Mouse (Mus musculus): ENCODE results near the gene Btnl2. TPM values are rescaled to one million over a fixed set of nuclear protein-coding genes. Genes with fewer than 3 reads are reported as not detected.

Gene Btnl2
- polyA plus RNA-seq, 1 experiment from 2014 or later: 0.05 TPM

GRCm38 (mm10) chr17:34316697-34317096 lies 37.9 kb upstream of the Btnl2 start:
- 74% methylated on average over 2 of the region's 2 CpGs for WGBS
- no peak overlapping the region for H3K27ac ChIP-seq
- ATAC-seq (ENCODE audit: low FRiP score, low read depth): no peak
- H3K4me1 ChIP-seq: no peaks in the 10 kb centered on the region
- H3K27me3 ChIP-seq: no peaks in the 10 kb centered on the region; the same call in 1 of the 2 replicates
- H3K9me3 ChIP-seq: no peaks in the 10 kb centered on the region
- H3K4me2 ChIP-seq (replicated peaks): no peak overlapping the region
- H3K36me3 ChIP-seq: no peaks in the 10 kb centered on the region
- H3K4me3 ChIP-seq: no peak overlapping the region
- H3K9ac ChIP-seq: no peak overlapping the region

- Histone ChIP-seq H3K4me1 (no peaks in the 10 kb centered on the region), H3K9ac (no peak overlapping the region), H3K27ac (no peak overlapping the region), H3K36me3 (no peaks in the 10 kb centered on the region), H3K9me3 (no peaks in the 10 kb centered on the region), H3K27me3 (no peaks in the 10 kb centered on the region; the same call in 1 of the 2 replicates), H3K4me2 (replicated peaks) (no peak overlapping the region), H3K4me3 (no peak overlapping the region)
- ATAC-seq (ENCODE audit: low FRiP score, low read depth): no peak
- WGBS: 54% methylated on average over 2 of the region's 2 CpGs
These were observed 37.3 kb upstream of the Btnl2 start for GRCm38 (mm10) chr17:34317275-34317674.

- no peak within 1 kb of the TSS for H3K27ac ChIP-seq
- no peaks in the 10 kb centered on the region for H3K27me3 ChIP-seq
- ATAC-seq (ENCODE audit: low FRiP score, low read depth): no peak
- no peak within 1 kb of the TSS for H3K9ac ChIP-seq
- H3K4me1 ChIP-seq: no peaks in the 10 kb centered on the region
- no peaks in the 10 kb centered on the region for H3K9me3 ChIP-seq
- H3K4me2 ChIP-seq (replicated peaks): no peak within 1 kb of the TSS
- WGBS: 47% methylated on average over 4 of the region's 4 CpGs
- no peak within 1 kb of the TSS for H3K4me3 ChIP-seq
- H3K36me3 ChIP-seq: no peaks in the 10 kb centered on the region
These were observed 29.2 kb upstream of the Btnl2 start, which contains the start of gene H2-Eb2 for GRCm38 (mm10) chr17:34325436-34325835. Gene H2-Eb2 (plus strand): TSS chr17:34325665.

GRCm38 (mm10) chr17:34326373-34326772 lies 28.2 kb upstream of the Btnl2 start:
- Histone ChIP-seq H3K27me3 (no peaks in the 10 kb centered on the region), H3K27ac (no peak overlapping the region), H3K4me3 (no peak overlapping the region), H3K9ac (no peak overlapping the region), H3K9me3 (no peaks in the 10 kb centered on the region), H3K36me3 (no peaks in the 10 kb centered on the region), H3K4me1 (no peaks in the 10 kb centered on the region), H3K4me2 (replicated peaks) (no peak overlapping the region)
- 78% methylated on average over 3 of the region's 3 CpGs for WGBS
- no peak for ATAC-seq (ENCODE audit: low FRiP score, low read depth)

- H3K9ac ChIP-seq: no peak overlapping the region
- no peak overlapping the region for H3K4me2 ChIP-seq (replicated peaks)
- ATAC-seq (ENCODE audit: low FRiP score, low read depth): no peak
- H3K27ac ChIP-seq: no peak overlapping the region
- no peaks in the 10 kb centered on the region for H3K4me1 ChIP-seq
- 71% methylated on average over 2 of the region's 2 CpGs for WGBS
- H3K27me3 ChIP-seq: no peaks in the 10 kb centered on the region
- no peak overlapping the region for H3K4me3 ChIP-seq
- no peaks in the 10 kb centered on the region for H3K36me3 ChIP-seq
- H3K9me3 ChIP-seq: no peaks in the 10 kb centered on the region
These were observed 24.8 kb upstream of the Btnl2 start for GRCm38 (mm10) chr17:34329807-34330206.

GRCm38 (mm10) chr17:34331200-34331599 lies 23.4 kb upstream of the Btnl2 start:
- no peak for ATAC-seq (ENCODE audit: low FRiP score, low read depth)
- Histone ChIP-seq H3K27me3 (0 out of 2 replicates have a peak, but pooled peaks cover 3% of the 10 kb centered on the region), H3K4me3 (no peak overlapping the region), H3K4me2 (replicated peaks) (no peak overlapping the region), H3K9ac (no peak overlapping the region), H3K4me1 (no peaks in the 10 kb centered on the region), H3K27ac (no peak overlapping the region), H3K36me3 (no peaks in the 10 kb centered on the region), H3K9me3 (no peaks in the 10 kb centered on the region)
- 91% methylated on average over 1 of the region's 1 CpGs for WGBS

- H3K4me3 ChIP-seq: no peak overlapping the region
- H3K9ac ChIP-seq: no peak overlapping the region
- ATAC-seq (ENCODE audit: low FRiP score, low read depth): no peak
- H3K4me1 ChIP-seq: no peaks in the 10 kb centered on the region
- H3K36me3 ChIP-seq: no peaks in the 10 kb centered on the region
- WGBS: 68% methylated on average over 3 of the region's 3 CpGs
- H3K27me3 ChIP-seq: peaks cover 16% of the 10 kb centered on the region
- H3K4me2 ChIP-seq (replicated peaks): no peak overlapping the region
- H3K27ac ChIP-seq: no peak overlapping the region
- no peaks in the 10 kb centered on the region for H3K9me3 ChIP-seq
These were observed 13.8 kb upstream of the Btnl2 start for GRCm38 (mm10) chr17:34340619-34341402.

GRCm38 (mm10) chr17:34344882-34345281 lies 9.7 kb upstream of the Btnl2 start:
- Histone ChIP-seq H3K9me3 (no peaks in the 10 kb centered on the region), H3K9ac (no peak overlapping the region), H3K4me3 (no peak overlapping the region), H3K36me3 (no peaks in the 10 kb centered on the region), H3K4me1 (no peaks in the 10 kb centered on the region), H3K4me2 (replicated peaks) (no peak overlapping the region), H3K27me3 (peaks cover 8% of the 10 kb centered on the region; the same call in 1 of the 2 replicates), H3K27ac (no peak overlapping the region)
- ATAC-seq (ENCODE audit: low FRiP score, low read depth): no peak
- WGBS: 89% methylated on average over 4 of the region's 4 CpGs

GRCm38 (mm10) chr17:34345486-34345885 lies 9.1 kb upstream of the Btnl2 start:
- WGBS: 88% methylated on average over 7 of the region's 7 CpGs
- Histone ChIP-seq H3K36me3 (no peaks in the 10 kb centered on the region), H3K27me3 (peaks cover 11% of the 10 kb centered on the region; the same call in 1 of the 2 replicates), H3K4me1 (no peaks in the 10 kb centered on the region), H3K9ac (no peak overlapping the region), H3K4me3 (no peak overlapping the region), H3K4me2 (replicated peaks) (no peak overlapping the region), H3K9me3 (no peaks in the 10 kb centered on the region), H3K27ac (no peak overlapping the region)
- ATAC-seq (ENCODE audit: low FRiP score, low read depth): no peak

- Histone ChIP-seq H3K9me3 (no peaks in the 10 kb centered on the region), H3K27me3 (peaks cover 8% of the 10 kb centered on the region; the same call in 1 of the 2 replicates), H3K9ac (no peak overlapping the region), H3K27ac (no peak overlapping the region), H3K4me2 (replicated peaks) (no peak overlapping the region), H3K4me1 (no peaks in the 10 kb centered on the region), H3K36me3 (no peaks in the 10 kb centered on the region), H3K4me3 (no peak overlapping the region)
- WGBS: 66% methylated on average over 3 of the region's 3 CpGs
- no peak for ATAC-seq (ENCODE audit: low FRiP score, low read depth)
These were observed 8.6 kb upstream of the Btnl2 start for GRCm38 (mm10) chr17:34346041-34346440.

- no peaks in the 10 kb centered on the region for H3K36me3 ChIP-seq
- H3K27ac ChIP-seq: no peak overlapping the region
- WGBS: 69% methylated on average over 6 of the region's 6 CpGs
- H3K9ac ChIP-seq: no peak overlapping the region
- ATAC-seq (ENCODE audit: low FRiP score, low read depth): no peak
- no peaks in the 10 kb centered on the region for H3K4me1 ChIP-seq
- H3K4me2 ChIP-seq (replicated peaks): no peak overlapping the region
- H3K4me3 ChIP-seq: no peak overlapping the region
- H3K27me3 ChIP-seq: 0 out of 2 replicates have a peak, but pooled peaks cover 3% of the 10 kb centered on the region
- H3K9me3 ChIP-seq: no peaks in the 10 kb centered on the region
These were observed 6.9 kb upstream of the Btnl2 start for GRCm38 (mm10) chr17:34347606-34348308.

- 0 out of 2 replicates have a peak, but pooled peaks cover 3% of the 10 kb centered on the region for H3K27me3 ChIP-seq
- no peak overlapping the region for H3K27ac ChIP-seq
- H3K9ac ChIP-seq: no peak overlapping the region
- no peaks in the 10 kb centered on the region for H3K9me3 ChIP-seq
- H3K4me3 ChIP-seq: no peak overlapping the region
- 3% methylated on average over 4 of the region's 4 CpGs for WGBS
- ATAC-seq (ENCODE audit: low FRiP score, low read depth): no peak
- no peaks in the 10 kb centered on the region for H3K4me1 ChIP-seq
- no peaks in the 10 kb centered on the region for H3K36me3 ChIP-seq
- no peak overlapping the region for H3K4me2 ChIP-seq (replicated peaks)
These were observed 5.2 kb upstream of the Btnl2 start for GRCm38 (mm10) chr17:34349429-34349828.
